Mouse (Mus musculus) Patski (cell line): ENCODE data around the gene Trmt1. TPM values are rescaled to one million over a fixed set of nuclear protein-coding genes. Genes with fewer than 3 reads are reported as not detected.

Experiments used
- ATAC-seq: fragments of 100-300 bp; one replicate; pipeline ENCODE4 v1.8.0; 2021
- CTCF ChIA-PET: fragments of 350-600 bp; sonication (Branson Sonifier 250); formaldehyde crosslinking; loops from one replicate; lab custom pipeline; 2022; ENCODE audit warnings: inconsistent platforms; lab: Charles Lee
- POLR2A ChIA-PET: fragments of 350-600 bp; sonication (Branson Sonifier 250); formaldehyde crosslinking; loops from one replicate; lab custom pipeline; 2022; ENCODE audit warnings: antibody characterized with exemption, inconsistent platforms; lab: Charles Lee
- DNase-seq: peaks from one replicate; pipeline ENCODE4 v3.0.0-alpha.2; 2011; ENCODE audit warnings: low read depth, low spot score
- H3K27me3 ChIP-seq: fragments of 371-371 bp; one replicate; pipeline ENCODE4 v1.5.1; 2021
- CTCF ChIP-seq: fragments of 100-300 bp; IDR thresholded peaks from one replicate; pipeline ENCODE4 v1.5.1; 2021
- in situ Hi-C: fragments of 300-500 bp; cut with MboI; formaldehyde crosslinking; loops from 3 replicates; pipeline ENCODE4 v1.11.1; 2018; ENCODE audit warnings: low pct_unique_long_range_greater_than_20kb, mixed read lengths
- polyA plus RNA-seq: library from polyadenylated mRNA; unstranded; gene quantifications from one replicate; pipeline ENCODE4 v1.2.3, GENCODE M21; 2021

Gene Trmt1
- polyA plus RNA-seq, 1 experiment from 2014 or later, result 106 TPM

DNA sequence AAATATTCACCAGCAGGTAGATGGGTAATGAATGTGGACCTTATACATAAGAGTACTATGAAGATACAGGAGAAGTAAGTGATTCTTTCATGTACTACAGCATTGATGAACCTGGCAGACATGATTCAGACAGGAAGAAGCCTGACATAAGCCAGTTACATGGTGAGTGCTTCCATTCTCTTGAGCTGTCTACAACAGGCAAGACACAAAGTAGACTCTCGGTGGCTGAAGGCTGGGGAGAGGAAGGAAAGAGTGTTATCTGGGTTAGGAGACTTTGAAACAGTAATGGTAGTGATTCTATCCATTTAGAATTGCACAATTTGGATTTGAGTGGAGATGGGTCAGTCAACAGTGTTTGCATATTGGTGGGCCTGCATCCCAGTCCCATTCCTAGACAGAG, 27.2 kb upstream of the Trmt1 start:
- TF ChIP-seq CTCF, result no peak
- in situ Hi-C loops, result loop anchor here (25.0 kb wide), 1 partner anchor 647 kb away; the partner anchor contains the start of genes 1700067K01Rik, 2210011C24Rik and Palm3
- POLR2A ChIA-PET, result interaction anchor here (0.7 kb wide), 1 partner anchor 1749 kb away, joined by 3 read pairs; no protein-coding TSS in a partner anchor
- H3K27me3 ChIP-seq, result no peaks in the 10 kb centered on the region
- ATAC-seq, result no peak
- no peak for DNase-seq
- CTCF ChIA-PET, result interaction anchor here (0.8 to 1.7 kb wide), 3 partner anchors 11 to 75 kb away, joined by 3 read pairs; no protein-coding TSS in a partner anchor

DNA sequence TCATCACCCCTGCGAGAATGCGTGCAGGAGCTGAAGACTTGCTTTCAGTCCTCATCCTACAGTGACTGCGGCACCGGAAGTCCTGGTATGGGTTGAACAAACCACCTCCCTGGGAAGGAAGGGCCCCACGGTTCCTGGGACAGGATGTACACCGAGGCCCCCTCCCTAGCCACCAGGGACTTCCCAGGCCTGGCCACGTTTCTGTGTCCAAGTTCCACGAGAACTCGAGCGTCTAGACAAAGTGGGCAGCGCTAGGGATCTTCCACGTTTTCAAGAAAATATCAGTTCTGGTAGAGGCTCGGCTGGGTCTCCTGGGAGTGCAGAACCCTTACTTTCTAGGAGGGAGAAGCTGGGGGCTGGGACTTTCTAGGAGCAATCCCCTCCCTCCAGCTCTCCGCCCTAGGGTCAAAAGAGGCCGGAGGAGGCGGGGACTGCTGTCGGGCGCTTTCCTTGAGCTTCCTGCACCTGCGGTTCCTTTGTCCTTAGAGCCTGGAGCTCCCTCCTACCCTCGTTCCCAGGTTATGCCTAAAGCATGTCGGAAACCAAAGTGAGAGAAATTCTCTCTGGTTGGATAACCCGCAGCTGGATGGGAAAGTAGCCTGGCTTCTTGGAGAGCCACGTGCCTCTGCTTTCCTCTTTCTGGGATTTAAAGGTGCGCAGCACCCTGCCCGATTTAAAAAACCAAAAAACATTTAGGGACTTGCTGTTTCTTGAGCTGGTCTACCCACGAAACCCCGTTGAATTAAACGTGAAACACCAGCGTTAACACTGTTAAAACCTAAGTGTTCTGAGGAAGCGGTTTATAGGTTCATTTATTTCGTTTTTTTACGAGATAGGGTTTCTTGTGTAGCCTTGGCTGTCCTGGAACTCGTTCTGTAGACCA, 25.9 kb upstream of the Trmt1 start:
- POLR2A ChIA-PET, result interaction anchor here (0.6 to 1.5 kb wide), 4 partner anchors 28 to 377 kb away, joined by 3 to 7 read pairs (median 3); partner anchors contain the start of genes Gadd45gip1 and Nacc1
- in situ Hi-C loops, result loop anchor here (10.0 to 25.0 kb wide), 2 partner anchors 325 to 648 kb away; partner anchors contain the start of genes 1700067K01Rik, 2210011C24Rik and Palm3
- H3K27me3 ChIP-seq, result no peaks in the 10 kb centered on the region
- DNase-seq (no peak), ATAC-seq (peak; percentile 9)
- CTCF ChIA-PET, result interaction anchor here (0.9 to 2.0 kb wide), 6 partner anchors 21 to 474 kb away, joined by 3 to 5 read pairs (median 3); no protein-coding TSS in a partner anchor
- no peak for TF ChIP-seq CTCF

DNA sequence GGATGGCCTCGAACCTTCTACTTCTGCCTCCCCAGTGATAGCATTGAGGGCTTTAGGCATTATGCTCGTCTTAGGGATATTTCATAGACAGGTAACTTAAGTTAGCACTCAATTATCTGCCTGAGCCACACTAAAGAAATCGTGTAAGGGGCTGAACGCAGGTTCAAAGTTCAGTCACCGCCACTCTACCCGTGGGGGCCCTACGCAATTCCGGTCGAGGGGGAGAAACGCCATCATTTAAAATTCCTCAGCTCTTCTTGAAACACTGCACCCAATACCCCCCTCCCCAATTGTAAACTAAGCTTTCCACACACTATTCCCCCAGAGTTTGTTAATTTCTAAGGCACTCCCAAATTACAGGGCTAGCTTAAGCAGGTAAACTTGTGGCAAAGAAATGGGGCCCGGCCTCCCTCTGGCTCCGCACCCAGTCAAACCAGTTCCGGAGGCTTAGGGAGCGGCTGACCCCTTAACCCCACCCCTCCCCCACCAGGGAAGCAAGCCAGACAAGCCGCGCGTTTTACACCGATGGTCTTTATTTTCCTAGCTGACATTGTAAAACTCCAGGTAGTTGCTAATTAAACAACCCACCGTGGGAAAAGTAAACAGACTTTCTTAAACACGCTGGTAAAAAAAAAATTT, 25.2 kb upstream of the Trmt1 start:
- POLR2A ChIA-PET, result interaction anchor here (0.9 to 2.0 kb wide), 4 partner anchors 23 to 171 kb away, joined by 3 to 5 read pairs (median 4); partner anchors contain the start of gene Gadd45gip1
- ATAC-seq (no peak), DNase-seq (no peak)
- H3K27me3 ChIP-seq, result no peaks in the 10 kb centered on the region
- in situ Hi-C loops, result loop anchor here (10.0 to 25.0 kb wide), 2 partner anchors 324 to 649 kb away; partner anchors contain the start of genes 1700067K01Rik, 2210011C24Rik and Palm3
- no peak for TF ChIP-seq CTCF
- CTCF ChIA-PET, result interaction anchor here (1.0 to 2.0 kb wide), 5 partner anchors 21 to 474 kb away, joined by 3 to 5 read pairs (median 3); no protein-coding TSS in a partner anchor

DNA sequence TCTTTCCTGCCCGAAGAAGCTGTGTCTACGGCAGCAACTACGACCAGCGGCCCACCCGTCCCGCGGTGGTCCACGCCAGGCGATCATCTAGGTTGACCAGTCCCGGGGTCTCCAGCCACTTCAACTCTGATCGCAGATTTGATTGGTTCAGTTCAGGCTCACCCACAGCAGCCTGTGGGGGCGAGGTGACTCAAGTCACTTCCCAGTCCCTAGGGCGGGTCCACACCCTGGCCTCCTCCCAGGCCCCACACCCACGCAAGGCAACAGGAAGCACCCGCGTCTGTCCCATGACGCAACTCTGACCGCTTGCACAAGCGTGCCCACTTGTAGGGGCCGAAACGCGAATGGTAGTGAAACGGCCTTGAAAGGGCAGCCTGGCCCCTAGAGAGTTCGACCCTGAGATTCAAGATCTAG, 24.6 kb upstream of the Trmt1 start:
- DNase-seq (no peak), ATAC-seq (peak; percentile 7)
- no peaks in the 10 kb centered on the region for H3K27me3 ChIP-seq
- TF ChIP-seq CTCF, result no peak
- in situ Hi-C loops, result loop anchor here (10.0 to 25.0 kb wide), 2 partner anchors 323 to 649 kb away; partner anchors contain the start of genes 1700067K01Rik, 2210011C24Rik and Palm3
- ChIA-PET POLR2A (interaction anchor here (0.9 to 2.0 kb wide), 4 partner anchors 23 to 170 kb away, joined by 3 to 5 read pairs (median 4); partner anchors contain the start of gene Gadd45gip1), CTCF (interaction anchor here (1.0 to 2.0 kb wide), 3 partner anchors 22 to 154 kb away, joined by 3 to 5 read pairs (median 3); no protein-coding TSS in a partner anchor)

DNA sequence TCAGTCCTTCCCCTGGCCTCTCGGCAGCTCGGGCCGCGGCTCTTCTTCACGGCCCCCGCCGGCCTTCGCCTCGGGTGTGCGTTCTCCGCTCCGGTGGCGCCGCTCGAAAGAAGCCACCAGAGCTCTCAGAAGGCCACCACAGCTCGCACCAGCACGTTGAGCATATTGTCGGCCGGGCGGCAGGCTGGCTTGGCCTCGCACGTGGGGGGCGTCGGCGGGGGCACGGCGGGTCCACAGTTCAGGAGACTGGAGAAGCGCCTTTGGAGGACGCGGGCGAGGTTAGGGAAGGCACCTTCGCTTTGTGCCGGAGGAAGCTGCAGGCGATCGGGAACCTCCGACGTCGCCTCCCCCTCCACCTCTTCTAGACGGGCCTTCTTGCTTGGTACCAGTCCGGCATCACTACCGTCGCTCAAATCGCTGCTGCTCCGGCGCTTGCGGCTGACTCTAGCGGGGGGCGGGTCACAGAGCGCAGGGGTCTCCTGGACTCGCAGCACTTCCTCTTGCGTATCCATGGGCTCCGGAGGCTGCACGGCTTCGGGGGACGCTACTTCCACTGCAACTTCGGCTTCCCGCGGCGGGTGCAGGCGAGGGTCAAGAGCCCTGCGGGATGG, 24.0 kb upstream of the Trmt1 start:
- CTCF ChIA-PET, result interaction anchor here (1.0 kb wide), 1 partner anchor 151 kb away, joined by 3 read pairs; no protein-coding TSS in a partner anchor
- peak; percentile 1 for ATAC-seq

DNA sequence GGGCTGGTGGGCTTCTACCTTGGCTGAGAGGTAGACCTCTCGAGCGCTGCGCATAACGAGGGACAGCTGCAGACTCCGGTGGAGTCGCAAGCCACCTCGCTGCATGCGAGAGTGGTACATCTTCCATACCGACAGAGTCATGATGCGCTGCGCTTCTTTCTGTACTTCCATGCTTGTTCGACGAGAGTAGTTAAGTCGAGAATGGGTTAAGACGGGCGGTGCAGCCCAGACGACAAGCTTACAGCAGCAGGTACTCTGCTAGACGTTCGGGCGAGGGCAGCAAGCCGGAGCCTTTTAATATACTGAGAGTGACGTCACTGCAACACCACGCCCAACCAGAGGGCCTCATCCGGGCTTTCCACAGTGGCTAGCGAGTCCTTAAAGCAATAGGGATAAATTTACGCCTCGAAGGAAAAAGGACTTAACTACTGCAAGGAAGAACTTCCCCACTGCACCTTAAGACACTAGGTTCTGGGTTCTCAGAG, 23.5 kb upstream of the Trmt1 start, which contains the start of gene Ier2:
Ier2 (minus strand) TSS at position 272 of the 485 bp plus-strand sequence.
- TF ChIP-seq CTCF, result no peak
- in situ Hi-C loops, result loop anchor here (10.0 to 25.0 kb wide), 2 partner anchors 322 to 650 kb away; partner anchors contain the start of genes 1700067K01Rik, 2210011C24Rik and Palm3
- ATAC-seq (peak; percentile 37), DNase-seq (peak; percentile 91)
- no peaks in the 10 kb centered on the region for H3K27me3 ChIP-seq
- ChIA-PET CTCF (no interaction called here), POLR2A (interaction anchor here (0.7 to 2.0 kb wide), 4 partner anchors 22 to 1228 kb away, joined by 3 to 5 read pairs (median 4); no protein-coding TSS in a partner anchor)

More for the DNA sequence above, 24.0 kb upstream of the Trmt1 start:
- no peak for TF ChIP-seq CTCF
- POLR2A ChIA-PET, result interaction anchor here (1.0 to 2.0 kb wide), 4 partner anchors 22 to 313 kb away, joined by 3 to 5 read pairs (median 4); partner anchors contain the start of gene Gadd45gip1
- in situ Hi-C loops, result loop anchor here (10.0 to 25.0 kb wide), 2 partner anchors 323 to 650 kb away; partner anchors contain the start of genes 1700067K01Rik, 2210011C24Rik and Palm3
- H3K27me3 ChIP-seq, result no peaks in the 10 kb centered on the region
- no peak for DNase-seq

DNA sequence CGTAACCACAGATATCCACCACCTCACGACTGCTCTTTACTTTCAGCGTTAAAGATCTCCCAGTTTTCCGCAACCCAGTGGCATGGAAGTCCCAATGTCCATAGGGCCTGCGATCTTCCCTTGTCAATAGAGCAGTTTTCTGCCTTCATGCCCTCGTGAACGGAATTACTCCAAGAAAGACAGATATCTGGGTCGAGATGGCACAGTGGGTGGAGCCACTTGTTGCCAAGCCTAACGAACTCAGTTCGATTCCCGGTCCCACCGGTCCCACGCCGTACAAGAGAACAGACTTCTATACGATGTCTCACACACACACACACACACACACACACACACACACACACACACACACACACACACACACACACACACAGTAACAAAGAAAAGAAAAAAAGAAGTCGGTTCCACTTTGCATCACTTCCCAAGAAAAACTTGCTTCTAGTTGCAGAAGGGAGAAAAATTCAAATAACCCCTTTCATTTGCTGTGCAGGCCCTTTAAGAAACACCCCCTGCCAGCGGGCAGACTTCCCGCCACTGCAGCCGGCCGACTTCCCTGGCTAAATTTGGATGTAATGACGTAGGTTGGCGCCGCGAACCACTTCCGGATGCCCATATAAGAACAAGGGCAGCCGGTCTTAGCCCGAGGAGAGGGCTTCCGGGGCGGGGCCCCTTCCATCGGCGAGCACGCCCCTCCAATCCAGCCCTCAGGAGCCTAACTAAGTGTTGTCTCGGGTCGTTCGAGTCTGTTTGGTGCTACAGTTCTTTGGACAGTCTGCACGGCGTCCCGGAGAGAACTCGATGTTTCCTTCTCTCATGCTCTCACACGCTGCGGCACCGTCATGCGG, 22.4 kb upstream of the Trmt1 start:
- no peak for DNase-seq
- ChIA-PET POLR2A (no interaction called here), CTCF (interaction anchor here (1.4 kb wide), 1 partner anchor 20 kb away, joined by 4 read pairs; no protein-coding TSS in a partner anchor)
- TF ChIP-seq CTCF, result no peak
- in situ Hi-C loops, result loop anchor here (10.0 to 25.0 kb wide), 2 partner anchors 321 to 651 kb away; partner anchors contain the start of genes 1700067K01Rik, 2210011C24Rik and Palm3
- peak; percentile 38 for ATAC-seq
- H3K27me3 ChIP-seq, result no peaks in the 10 kb centered on the region
